Comparison of ENCODE assay signal across 9 mouse cellular contexts in genomic region chr11:98742397-98743291, GRCm38 (mm10). TPM values are rescaled to one million over a fixed set of nuclear protein-coding genes. Genes with fewer than 3 reads are reported as not detected.
DNase-seq lines count a peak whose midpoint lies in the region; ATAC-seq lines count a peak whose summit lies in the region.
"Had no signal": no experiment of that assay in that cellular context is flagged by ENCODE, and none has a peak within 500 bp of the region (broad histone marks: within the 10 kb centered on the region; RNA-seq: fewer than 3 reads in every experiment).

No protein-coding gene starts in this region.

- H3K27ac ChIP-seq in kidney, embryonic 14.5 days (ENCODE audit: low read depth, low read length), result peak overlapping the region; percentile 90
- H3K27ac ChIP-seq in macrophage, result no peak overlapping the region

- peak; percentile 68 to 86 for DNase-seq in adrenal gland, adult (ENCODE audit: inconsistent age in 2 of 2, low spot score in 1 of 2)
- DNase-seq in adrenal gland, postnatal 4 days (ENCODE audit: low spot score in 2 of 2), result no peak
- peak; percentile 36 for DNase-seq in urinary bladder, adult 2 months (ENCODE audit: low spot score)
- no peak for DNase-seq in urinary bladder, postnatal 4 days (ENCODE audit: low spot score in 2 of 2)
- DNase-seq in gastrocnemius, postnatal 25 days, result peak; percentile 49
- peak; percentile 80 for DNase-seq in testis, postnatal 14 days (ENCODE audit: low spot score)

- peaks cover 58% of the 10 kb centered on the region for H3K4me1 ChIP-seq in kidney, embryonic 14.5 days (ENCODE audit: control insufficient read depth, insufficient read depth, low read length)

- 2% methylated on average over 21 of the region's 21 CpGs for WGBS in kidney, embryonic 14.5 days
- 18% methylated on average over 20 of the region's 21 CpGs for WGBS in macrophage (ENCODE audit: missing documents)

- ATAC-seq in kidney, embryonic 14.5 days (ENCODE audit: low FRiP score, low TSS enrichment), result no peak

- H3K36me3 ChIP-seq in kidney, embryonic 14.5 days (ENCODE audit: control insufficient read depth, insufficient read depth, low read length), result no peaks in the 10 kb centered on the region
- H3K36me3 ChIP-seq in macrophage (ENCODE audit: inconsistent target), result no peaks in the 10 kb centered on the region

- H3K9ac ChIP-seq in kidney, embryonic 14.5 days (ENCODE audit: low read depth, low read length), result peak overlapping the region; percentile 89

- H3K4me2 ChIP-seq in kidney, embryonic 14.5 days (replicated peaks; ENCODE audit: low read depth, low read length), result peak overlapping the region; percentile 88

- no peaks in the 10 kb centered on the region for H3K9me3 ChIP-seq in kidney, embryonic 14.5 days (ENCODE audit: control insufficient read depth, low read length)

- H3K27me3 ChIP-seq in kidney, embryonic 14.5 days (ENCODE audit: control insufficient read depth, insufficient read depth, low read length), result no peaks in the 10 kb centered on the region

- peak overlapping the region; percentile 90 for H3K4me3 ChIP-seq in kidney, embryonic 14.5 days (ENCODE audit: low read length)
- peak overlapping the region; percentile 47 for H3K4me3 ChIP-seq in macrophage (ENCODE audit: inconsistent target)

- no peaks in the 10 kb centered on the region; the same call in 1 of the 2 replicates for H3K79me2 ChIP-seq in macrophage (ENCODE audit: inconsistent target)

RNA-seq across cellular contexts. Expression of gene Thra, which starts 2.2 kb away (rescaled TPM):
- 100 to 1,000 TPM; 181 to 195 TPM for total RNA-seq in adrenal gland, postnatal 4 days (2021)
- polyA plus RNA-seq in urinary bladder, adult 2 months (2012; rRNA removed), result 62.2 and 88.1 TPM in 2 replicates
- 10 to 100 TPM; 75.4 to 89.1 TPM for total RNA-seq in gastrocnemius, postnatal 25 days (2021)
- 28.0 and 31.8 TPM in 2 replicates for polyA plus RNA-seq in kidney, embryonic 14.5 days (2014; fragmentation: Nextera tagmentation; extraction: Ambion mirVana)
- 10 to 100 TPM in 20 of 26 experiments, 1 to 10 TPM in 6; 3.6 to 48.8 (median 15.3) TPM for total RNA-seq in macrophage (2018; cell fraction: chromatin; rRNA removed)
- total RNA-seq in macrophage (2018; cell fraction: cytosol; rRNA removed), result 10 to 100 TPM in 17 of 26 experiments, 1 to 10 TPM in 9; 6.7 to 18.6 (median 11.3) TPM
- total RNA-seq in macrophage (2018; cell fraction: nucleus; rRNA removed), result 10 to 100 TPM in 12 of 26 experiments, 1 to 10 TPM in 14; 4.3 to 29.5 (median 9.6) TPM
- 8.2 to 12.1 TPM (median 9.8 TPM) in 3 replicates for polyA plus RNA-seq in macrophage (2018)

RNA-seq across cellular contexts. Expression of gene Med24, which starts 13.4 kb away (rescaled TPM):
- 10 to 100 TPM; 75.7 to 84.8 TPM for total RNA-seq in adrenal gland, postnatal 4 days (2021)
- polyA plus RNA-seq in urinary bladder, adult 2 months (2012; rRNA removed), result 29.6 and 32.8 TPM in 2 replicates
- total RNA-seq in gastrocnemius, postnatal 25 days (2021), result 10 to 100 TPM; 42.7 to 46.9 TPM
- polyA plus RNA-seq in kidney, embryonic 14.5 days (2014; fragmentation: Nextera tagmentation; extraction: Ambion mirVana), result 39.5 and 59.1 TPM in 2 replicates
- 10 to 100 TPM; 26.0 to 64.8 (median 48.7) TPM for total RNA-seq in macrophage (2018; cell fraction: chromatin; rRNA removed)
- 10 to 100 TPM; 12.8 to 23.6 (median 18.5) TPM for total RNA-seq in macrophage (2018; cell fraction: cytosol; rRNA removed)
- 10 to 100 TPM; 14.2 to 52.0 (median 30.6) TPM for total RNA-seq in macrophage (2018; cell fraction: nucleus; rRNA removed)
- 19.2 to 19.9 TPM (median 19.6 TPM) in 3 replicates for polyA plus RNA-seq in macrophage (2018)

RNA-seq across cellular contexts. Expression of gene Nr1d1, which starts 32.5 kb away (rescaled TPM):
- total RNA-seq in adrenal gland, postnatal 4 days (2021), result 100 to 1,000 TPM; 104 to 115 TPM
- 119 and 219 TPM in 2 replicates for polyA plus RNA-seq in urinary bladder, adult 2 months (2012; rRNA removed)
- 100 to 1,000 TPM in 1 of 2 experiments, 10 to 100 TPM in 1; 98.0 to 119 TPM for total RNA-seq in gastrocnemius, postnatal 25 days (2021)
- polyA plus RNA-seq in kidney, embryonic 14.5 days (2014; fragmentation: Nextera tagmentation; extraction: Ambion mirVana), result 1.6 and 2.6 TPM in 2 replicates
- 10 to 100 TPM in 3 of 26 experiments, 1 to 10 TPM in 19, under 1 TPM in 2, not detected in 2; 0.22 to 19.5 (median 1.8) TPM for total RNA-seq in macrophage (2018; cell fraction: chromatin; rRNA removed)
- total RNA-seq in macrophage (2018; cell fraction: cytosol; rRNA removed), result 10 to 100 TPM in 3 of 26 experiments, 1 to 10 TPM in 22, under 1 TPM in 1; 0.80 to 16.2 (median 2.0) TPM
- total RNA-seq in macrophage (2018; cell fraction: nucleus; rRNA removed), result 10 to 100 TPM in 6 of 26 experiments, 1 to 10 TPM in 14, under 1 TPM in 6; 0.30 to 28.5 (median 1.6) TPM
- polyA plus RNA-seq in macrophage (2018), result 3.0 to 7.6 TPM (median 4.9 TPM) in 3 replicates

RNA-seq across cellular contexts. Expression of gene Csf3, which starts 41.6 kb away (rescaled TPM):
- total RNA-seq in adrenal gland, postnatal 4 days (2021), result not detected
- 0.38 and 0.73 TPM in 2 replicates for polyA plus RNA-seq in urinary bladder, adult 2 months (2012; rRNA removed)
- not detected for total RNA-seq in gastrocnemius, postnatal 25 days (2021)
- not detected in 2 replicates for polyA plus RNA-seq in kidney, embryonic 14.5 days (2014; fragmentation: Nextera tagmentation; extraction: Ambion mirVana)
- total RNA-seq in macrophage (2018; cell fraction: chromatin; rRNA removed), result 1 to 10 TPM in 4 of 26 experiments, under 1 TPM in 5, not detected in 17; 0.50 to 3.2 (median 0.90) TPM
- 1 to 10 TPM in 5 of 26 experiments, under 1 TPM in 13, not detected in 8; 0.07 to 4.9 (median 0.42) TPM for total RNA-seq in macrophage (2018; cell fraction: cytosol; rRNA removed)
- total RNA-seq in macrophage (2018; cell fraction: nucleus; rRNA removed), result 1 to 10 TPM in 10 of 26 experiments, under 1 TPM in 5, not detected in 11; 0.33 to 3.5 (median 1.3) TPM
- not detected in 3 replicates for polyA plus RNA-seq in macrophage (2018)
- total RNA-seq: heart, postnatal 36 days had no signal

RNA-seq across cellular contexts. Expression of gene Msl1, which starts 52.7 kb away (rescaled TPM):
- 100 to 1,000 TPM; 119 to 121 TPM for total RNA-seq in adrenal gland, postnatal 4 days (2021)
- 57.0 and 58.7 TPM in 2 replicates for polyA plus RNA-seq in urinary bladder, adult 2 months (2012; rRNA removed)
- 10 to 100 TPM; 51.3 to 63.6 TPM for total RNA-seq in gastrocnemius, postnatal 25 days (2021)
- polyA plus RNA-seq in kidney, embryonic 14.5 days (2014; fragmentation: Nextera tagmentation; extraction: Ambion mirVana), result 21.6 and 33.7 TPM in 2 replicates
- 100 to 1,000 TPM in 4 of 26 experiments, 10 to 100 TPM in 22; 26.6 to 124 (median 61.3) TPM for total RNA-seq in macrophage (2018; cell fraction: chromatin; rRNA removed)
- total RNA-seq in macrophage (2018; cell fraction: cytosol; rRNA removed), result 10 to 100 TPM; 35.5 to 64.0 (median 51.6) TPM
- 100 to 1,000 TPM in 7 of 26 experiments, 10 to 100 TPM in 19; 40.3 to 121 (median 76.1) TPM for total RNA-seq in macrophage (2018; cell fraction: nucleus; rRNA removed)
- 40.0 to 80.9 TPM (median 44.0 TPM) in 3 replicates for polyA plus RNA-seq in macrophage (2018)

Comparison
In these comparisons a context has a peak if more than half of its experiments do, and no peak if none do; other contexts are left out.
1. DNase-seq: peak in adrenal gland, adult (2 of 2), urinary bladder, adult 2 months (single experiment), gastrocnemius, postnatal 25 days (single experiment) and testis, postnatal 14 days (single experiment); none in adrenal gland, postnatal 4 days (0 of 2) and urinary bladder, postnatal 4 days (0 of 2).
2. RNA of gene Nr1d1, which starts 32.5 kb away (polyA plus RNA-seq): 119 to 219 TPM in urinary bladder, adult 2 months; 3.0 to 7.6 TPM in macrophage and 1.6 to 2.6 TPM in kidney, embryonic 14.5 days; every median in the first group is over 10 times any median in the second.